Mouse (Mus musculus) gastrocnemius, adult 8-10 months (tissue): ENCODE results near the gene Cenpm. TPM values are rescaled to one million over a fixed set of nuclear protein-coding genes. Genes with fewer than 3 reads are reported as not detected.
"Not testable (repeated sequence)": the region's sequence is repeated elsewhere in the genome, so short reads cannot be mapped to it uniquely, and the experiment has no call there.

Experiments
- DNase-seq, 2 experiments: peaks; one replicate each; pipeline ENCODE4 v3.0.0; 2022; ENCODE audit warnings: low spot score in 2 of 2
- total RNA-seq, 4 experiments: library from RNA; stranded (reverse); gene quantifications; 2 replicates each; pipeline ENCODE4 v1.2.4; 2022

The Cenpm gene
- not detected for total RNA-seq

- peak; percentile 80 to 84 for DNase-seq
Observed at GRCm38 (mm10) chr15:82244115-82244804, at the start of gene Cenpm. Cenpm (minus strand) TSS chr15:82244748.

GRCm38 (mm10) chr15:82294059-82294458 lies 49.5 kb upstream of the Cenpm start:
- DNase-seq, result no peak

GRCm38 (mm10) chr15:82293271-82293711 lies 48.7 kb upstream of the Cenpm start:
- no peak for DNase-seq

GRCm38 (mm10) chr15:82292851-82293250 lies 48.3 kb upstream of the Cenpm start:
- DNase-seq, result no peak

- DNase-seq, result no peak
Observed at GRCm38 (mm10) chr15:82290252-82290651, 45.7 kb upstream of the Cenpm start.

GRCm38 (mm10) chr15:82286157-82286556 lies 41.6 kb upstream of the Cenpm start:
- DNase-seq, result no peak

GRCm38 (mm10) chr15:82280638-82281037 lies 36.1 kb upstream of the Cenpm start:
- no peak for DNase-seq

- DNase-seq, result no peak
Observed at GRCm38 (mm10) chr15:82277591-82277990, 33.0 kb upstream of the Cenpm start.

- no peak for DNase-seq
Observed at GRCm38 (mm10) chr15:82274927-82275901, 30.7 kb upstream of the Cenpm start.

- no peak for DNase-seq
Observed at GRCm38 (mm10) chr15:82274593-82274926, 30.0 kb upstream of the Cenpm start, which contains the start of gene Sept3. Sept3 (plus strand) TSS chr15:82274893.

- no peak for DNase-seq
Observed at GRCm38 (mm10) chr15:82272295-82272694, 27.7 kb upstream of the Cenpm start.

- DNase-seq, result peak in 1 of 2 experiments; percentile 15
Observed at GRCm38 (mm10) chr15:82271201-82271600, 26.7 kb upstream of the Cenpm start.

- no peak for DNase-seq
Observed at GRCm38 (mm10) chr15:82268783-82269182, 24.2 kb upstream of the Cenpm start.

GRCm38 (mm10) chr15:82268185-82268584 lies 23.6 kb upstream of the Cenpm start:
- no peak for DNase-seq

- DNase-seq, result peak; percentile 13 to 39
Observed at GRCm38 (mm10) chr15:82266356-82266755, 21.8 kb upstream of the Cenpm start.

GRCm38 (mm10) chr15:82259510-82259909 lies 15.0 kb upstream of the Cenpm start:
- DNase-seq, result peak in 1 of 2 experiments; percentile 21

GRCm38 (mm10) chr15:82255944-82256383 lies 11.4 kb upstream of the Cenpm start:
- no peak for DNase-seq

GRCm38 (mm10) chr15:82255248-82255647 lies 10.7 kb upstream of the Cenpm start:
- DNase-seq, result no peak

- no peak for DNase-seq
Observed at GRCm38 (mm10) chr15:82252097-82252496, 7.5 kb upstream of the Cenpm start, which contains the start of gene 1500009C09Rik. 1500009C09Rik (plus strand) TSS chr15:82252397.

- no peak for DNase-seq
Observed at GRCm38 (mm10) chr15:82251579-82251978, 7.0 kb upstream of the Cenpm start.

GRCm38 (mm10) chr15:82247131-82247776 lies 2.7 kb upstream of the Cenpm start:
- DNase-seq, result no peak

- not testable (repeated sequence) for DNase-seq
Observed at GRCm38 (mm10) chr15:82244805-82245161, 235 bp upstream of the Cenpm start.
